Mouse (Mus musculus) kidney, adult 8-10 months (tissue): ENCODE measurements at regions not wholly inside any gene's neighbourhood (a gene's known extent, or its start where the extent isn't known, plus 50 kb on each side); places are given as distances from the start of the nearest gene placed in this dataset.

Source experiments
- DNase-seq, 2 experiments: peaks; one replicate each; pipeline ENCODE4 v3.0.0; 2022

- no peak for DNase-seq
Observed at GRCm38 (mm10) chr8:92130025-92130557, 227.3 kb upstream of the Irx5 start.

GRCm38 (mm10) chr8:92129241-92130015 is 228.0 kb upstream of the Irx5 start:
- DNase-seq = no peak

GRCm38 (mm10) chr8:92125631-92126030 is 231.8 kb upstream of the Irx5 start:
- DNase-seq = no peak

GRCm38 (mm10) chr8:92121296-92121695 is 236.1 kb upstream of the Irx5 start:
- DNase-seq = no peak

- no peak for DNase-seq
Observed at GRCm38 (mm10) chr8:92115479-92116267, 241.8 kb upstream of the Irx5 start.

GRCm38 (mm10) chr8:92114311-92115275 is 242.8 kb upstream of the Irx5 start:
- DNase-seq = no peak

GRCm38 (mm10) chr8:92113901-92114300 is 243.5 kb upstream of the Irx5 start:
- DNase-seq = no peak

GRCm38 (mm10) chr8:92113386-92113785 is 244.0 kb upstream of the Irx5 start:
- DNase-seq = no peak

GRCm38 (mm10) chr8:92104561-92104960 is 252.9 kb upstream of the Irx5 start:
- DNase-seq = no peak

GRCm38 (mm10) chr8:92102521-92102920 is 254.9 kb upstream of the Irx5 start:
- no peak for DNase-seq

- DNase-seq = no peak
Observed at GRCm38 (mm10) chr8:92095276-92095675, 262.1 kb upstream of the Irx5 start.

- no peak for DNase-seq
Observed at GRCm38 (mm10) chr8:92084124-92084523, 273.3 kb upstream of the Irx5 start.

- DNase-seq = no peak
Observed at GRCm38 (mm10) chr8:92081900-92082299, 275.5 kb upstream of the Irx5 start.

GRCm38 (mm10) chr8:92080852-92081251 is 276.6 kb upstream of the Irx5 start:
- DNase-seq = no peak

- DNase-seq = no peak
Observed at GRCm38 (mm10) chr8:92077611-92078010, 275.7 kb upstream of the Irx3 start.

- DNase-seq = no peak
Observed at GRCm38 (mm10) chr8:92072254-92072615, 270.4 kb upstream of the Irx3 start.

GRCm38 (mm10) chr8:92071305-92072253 is 269.7 kb upstream of the Irx3 start:
- no peak for DNase-seq

GRCm38 (mm10) chr8:92070704-92071103 is 268.8 kb upstream of the Irx3 start:
- DNase-seq = no peak

- DNase-seq = no peak
Observed at GRCm38 (mm10) chr8:92066435-92066834, 264.6 kb upstream of the Irx3 start.

GRCm38 (mm10) chr8:92065554-92066239 is 263.8 kb upstream of the Irx3 start:
- no peak for DNase-seq

- DNase-seq = no peak
Observed at GRCm38 (mm10) chr8:92064971-92065370, 263.1 kb upstream of the Irx3 start.
